Mouse (Mus musculus) splenic B cell, adult 2 months (primary cell): ENCODE results near the gene Dact1.

Source experiments
- DNase-seq: peaks from one replicate; pipeline ENCODE4 v3.0.0-alpha.2; 2011; ENCODE audit warnings: low read depth, low spot score
- H3K27me3 ChIP-seq: 2 replicates; pipeline ENCODE4 v1.6.1; 2012; ENCODE audit warnings: mild to moderate bottlenecking, low read length, moderate library complexity, mixed read lengths; ENCODE audit not compliant: control insufficient read depth, poor library complexity, insufficient read depth, severe bottlenecking
- H3K36me3 ChIP-seq: 2 replicates; pipeline ENCODE4 v1.6.1; 2012; ENCODE audit warnings: mild to moderate bottlenecking, low read length, moderate library complexity, mixed read lengths; ENCODE audit not compliant: control insufficient read depth, poor library complexity, insufficient read depth, severe bottlenecking

Dact1 gene

GRCm38 (mm10) chr12:71311237-71311887, 1.7 kb downstream of the Dact1 start:
- Histone ChIP-seq H3K36me3 (no peaks in the 10 kb centered on the region), H3K27me3 (peaks cover 3% of the 10 kb centered on the region; the same call in 1 of the 2 replicates)
- no peak for DNase-seq

GRCm38 (mm10) chr12:71318239-71318638, 8.6 kb downstream of the Dact1 start:
- no peaks in the 10 kb centered on the region for H3K36me3 ChIP-seq

GRCm38 (mm10) chr12:71319536-71319935, 9.9 kb downstream of the Dact1 start:
- Histone ChIP-seq H3K36me3 (no peaks in the 10 kb centered on the region), H3K27me3 (no peaks in the 10 kb centered on the region)
- no peak for DNase-seq

More at GRCm38 (mm10) chr12:71318239-71318638, 8.6 kb downstream of the Dact1 start:
- no peak for DNase-seq
- no peaks in the 10 kb centered on the region for H3K27me3 ChIP-seq

- Histone ChIP-seq H3K27me3 (no peaks in the 10 kb centered on the region), H3K36me3 (no peaks in the 10 kb centered on the region)
- DNase-seq, result no peak
Measured at GRCm38 (mm10) chr12:71332646-71333045, 23.0 kb downstream of the Dact1 start.

- no peak for DNase-seq
- no peaks in the 10 kb centered on the region for H3K36me3 ChIP-seq
- H3K27me3 ChIP-seq, result no peaks in the 10 kb centered on the region
Measured at GRCm38 (mm10) chr12:71333561-71333960, 23.9 kb downstream of the Dact1 start.

- H3K27me3 ChIP-seq, result no peaks in the 10 kb centered on the region
- H3K36me3 ChIP-seq, result no peaks in the 10 kb centered on the region
- DNase-seq, result no peak
Measured at GRCm38 (mm10) chr12:71337025-71337582, 27.4 kb downstream of the Dact1 start.

- Histone ChIP-seq H3K27me3 (no peaks in the 10 kb centered on the region), H3K36me3 (no peaks in the 10 kb centered on the region)
- no peak for DNase-seq
Measured at GRCm38 (mm10) chr12:71337896-71338463, 28.3 kb downstream of the Dact1 start.

- H3K36me3 ChIP-seq, result no peaks in the 10 kb centered on the region
- DNase-seq, result no peak
- H3K27me3 ChIP-seq, result no peaks in the 10 kb centered on the region
Measured at GRCm38 (mm10) chr12:71339142-71339848, 29.6 kb downstream of the Dact1 start.

- Histone ChIP-seq H3K27me3 (no peaks in the 10 kb centered on the region), H3K36me3 (no peaks in the 10 kb centered on the region)
- DNase-seq, result no peak
Measured at GRCm38 (mm10) chr12:71342397-71342796, 32.7 kb downstream of the Dact1 start.

GRCm38 (mm10) chr12:71345471-71345870, 35.8 kb downstream of the Dact1 start:
- no peak for DNase-seq
- Histone ChIP-seq H3K36me3 (no peaks in the 10 kb centered on the region), H3K27me3 (no peaks in the 10 kb centered on the region)

- DNase-seq, result no peak
- Histone ChIP-seq H3K27me3 (no peaks in the 10 kb centered on the region), H3K36me3 (no peaks in the 10 kb centered on the region)
Measured at GRCm38 (mm10) chr12:71346071-71346470, 36.4 kb downstream of the Dact1 start.

GRCm38 (mm10) chr12:71348401-71348896, 38.8 kb downstream of the Dact1 start:
- Histone ChIP-seq H3K36me3 (no peaks in the 10 kb centered on the region), H3K27me3 (no peaks in the 10 kb centered on the region)
- no peak for DNase-seq

- Histone ChIP-seq H3K27me3 (no peaks in the 10 kb centered on the region), H3K36me3 (no peaks in the 10 kb centered on the region)
- no peak for DNase-seq
Measured at GRCm38 (mm10) chr12:71350077-71350476, 40.4 kb downstream of the Dact1 start.

GRCm38 (mm10) chr12:71354656-71355055, 45.0 kb downstream of the Dact1 start:
- no peaks in the 10 kb centered on the region for H3K36me3 ChIP-seq
- H3K27me3 ChIP-seq, result no peaks in the 10 kb centered on the region
- DNase-seq, result no peak

GRCm38 (mm10) chr12:71355092-71355491, 45.4 kb downstream of the Dact1 start:
- Histone ChIP-seq H3K36me3 (no peaks in the 10 kb centered on the region), H3K27me3 (no peaks in the 10 kb centered on the region)
- no peak for DNase-seq
